Mouse (Mus musculus): ENCODE measurements at regions not wholly inside any gene's neighbourhood (a gene's known extent, or its start where the extent isn't known, plus 50 kb on each side); places are given as distances from the start of the nearest gene placed in this dataset.

- no peak for ATAC-seq (replicated peaks; ENCODE audit: insufficient number of reproducible peaks, low FRiP score, low TSS enrichment, poor library complexity, severe bottlenecking)
These were observed 190.7 kb upstream of the Tet2 start for GRCm38 (mm10) chr3:133735603-133736002.

- ATAC-seq (replicated peaks; ENCODE audit: insufficient number of reproducible peaks, low FRiP score, low TSS enrichment, poor library complexity, severe bottlenecking) = no peak
These were observed 194.0 kb upstream of the Tet2 start for GRCm38 (mm10) chr3:133738936-133739335.

GRCm38 (mm10) chr3:133744552-133745118 lies 199.7 kb upstream of the Tet2 start:
- ATAC-seq (replicated peaks; ENCODE audit: insufficient number of reproducible peaks, low FRiP score, low TSS enrichment, poor library complexity, severe bottlenecking) = no peak

- no peak for ATAC-seq (replicated peaks; ENCODE audit: insufficient number of reproducible peaks, low FRiP score, low TSS enrichment, poor library complexity, severe bottlenecking)
These were observed 204.1 kb upstream of the Tet2 start for GRCm38 (mm10) chr3:133748756-133749737.

- no peak for ATAC-seq (replicated peaks; ENCODE audit: insufficient number of reproducible peaks, low FRiP score, low TSS enrichment, poor library complexity, severe bottlenecking)
These were observed 205.1 kb upstream of the Tet2 start for GRCm38 (mm10) chr3:133750061-133750460.

- ATAC-seq (replicated peaks; ENCODE audit: insufficient number of reproducible peaks, low FRiP score, low TSS enrichment, poor library complexity, severe bottlenecking) = no peak
These were observed 205.7 kb upstream of the Tet2 start for GRCm38 (mm10) chr3:133750606-133751005.

GRCm38 (mm10) chr3:133751011-133751410 lies 206.1 kb upstream of the Tet2 start:
- ATAC-seq (replicated peaks; ENCODE audit: insufficient number of reproducible peaks, low FRiP score, low TSS enrichment, poor library complexity, severe bottlenecking) = no peak

- no peak for ATAC-seq (replicated peaks; ENCODE audit: insufficient number of reproducible peaks, low FRiP score, low TSS enrichment, poor library complexity, severe bottlenecking)
These were observed 206.6 kb upstream of the Tet2 start for GRCm38 (mm10) chr3:133751565-133751964.

- ATAC-seq (replicated peaks; ENCODE audit: insufficient number of reproducible peaks, low FRiP score, low TSS enrichment, poor library complexity, severe bottlenecking) = no peak
These were observed 208.1 kb upstream of the Tet2 start for GRCm38 (mm10) chr3:133753041-133753440.

GRCm38 (mm10) chr3:133754006-133754910 lies 209.3 kb upstream of the Tet2 start:
- ATAC-seq (replicated peaks; ENCODE audit: insufficient number of reproducible peaks, low FRiP score, low TSS enrichment, poor library complexity, severe bottlenecking) = no peak

GRCm38 (mm10) chr3:133754911-133755259 lies 209.9 kb upstream of the Tet2 start:
- 0 out of 2 replicates have a peak, but pooled peaks have one; percentile 41 for ATAC-seq (replicated peaks; ENCODE audit: insufficient number of reproducible peaks, low FRiP score, low TSS enrichment, poor library complexity, severe bottlenecking)

GRCm38 (mm10) chr3:133757756-133758420 lies 212.9 kb upstream of the Tet2 start:
- ATAC-seq (replicated peaks; ENCODE audit: insufficient number of reproducible peaks, low FRiP score, low TSS enrichment, poor library complexity, severe bottlenecking) = no peak

GRCm38 (mm10) chr3:133758421-133758820 lies 213.5 kb upstream of the Tet2 start:
- ATAC-seq (replicated peaks; ENCODE audit: insufficient number of reproducible peaks, low FRiP score, low TSS enrichment, poor library complexity, severe bottlenecking) = no peak

- ATAC-seq (replicated peaks; ENCODE audit: insufficient number of reproducible peaks, low FRiP score, low TSS enrichment, poor library complexity, severe bottlenecking) = no peak
These were observed 214.7 kb upstream of the Tet2 start for GRCm38 (mm10) chr3:133759611-133760010.

- no peak for ATAC-seq (replicated peaks; ENCODE audit: insufficient number of reproducible peaks, low FRiP score, low TSS enrichment, poor library complexity, severe bottlenecking)
These were observed 215.3 kb upstream of the Tet2 start for GRCm38 (mm10) chr3:133760221-133760620.

- no peak for ATAC-seq (replicated peaks; ENCODE audit: insufficient number of reproducible peaks, low FRiP score, low TSS enrichment, poor library complexity, severe bottlenecking)
These were observed 218.8 kb upstream of the Tet2 start for GRCm38 (mm10) chr3:133763721-133764120.

GRCm38 (mm10) chr3:133773490-133773889 lies 228.6 kb upstream of the Tet2 start:
- no peak for ATAC-seq (replicated peaks; ENCODE audit: insufficient number of reproducible peaks, low FRiP score, low TSS enrichment, poor library complexity, severe bottlenecking)

- no peak for ATAC-seq (replicated peaks; ENCODE audit: insufficient number of reproducible peaks, low FRiP score, low TSS enrichment, poor library complexity, severe bottlenecking)
These were observed 229.3 kb upstream of the Tet2 start for GRCm38 (mm10) chr3:133774229-133774628.

- ATAC-seq (replicated peaks; ENCODE audit: insufficient number of reproducible peaks, low FRiP score, low TSS enrichment, poor library complexity, severe bottlenecking) = no peak
These were observed 231.1 kb upstream of the Tet2 start for GRCm38 (mm10) chr3:133776013-133776412.

Data from monocyte, adult 5-6 weeks (primary cell).